Mouse (Mus musculus) frontal cortex, postnatal 10 days (tissue): ENCODE data around the gene Fam216a.
A peak's percentile ranks its signal among the peaks of the same experiment; 100 is the strongest.
"Not testable (repeated sequence)": the region's sequence is repeated elsewhere in the genome, so short reads cannot be mapped to it uniquely, and the experiment has no call there.

Source experiments
- DNase-seq, 2 experiments: peaks; one replicate each; pipeline ENCODE4 v3.0.0; 2022; ENCODE audit warnings: low spot score in 2 of 2, mixed read lengths in 1 of 2

Gene Fam216a

DNA sequence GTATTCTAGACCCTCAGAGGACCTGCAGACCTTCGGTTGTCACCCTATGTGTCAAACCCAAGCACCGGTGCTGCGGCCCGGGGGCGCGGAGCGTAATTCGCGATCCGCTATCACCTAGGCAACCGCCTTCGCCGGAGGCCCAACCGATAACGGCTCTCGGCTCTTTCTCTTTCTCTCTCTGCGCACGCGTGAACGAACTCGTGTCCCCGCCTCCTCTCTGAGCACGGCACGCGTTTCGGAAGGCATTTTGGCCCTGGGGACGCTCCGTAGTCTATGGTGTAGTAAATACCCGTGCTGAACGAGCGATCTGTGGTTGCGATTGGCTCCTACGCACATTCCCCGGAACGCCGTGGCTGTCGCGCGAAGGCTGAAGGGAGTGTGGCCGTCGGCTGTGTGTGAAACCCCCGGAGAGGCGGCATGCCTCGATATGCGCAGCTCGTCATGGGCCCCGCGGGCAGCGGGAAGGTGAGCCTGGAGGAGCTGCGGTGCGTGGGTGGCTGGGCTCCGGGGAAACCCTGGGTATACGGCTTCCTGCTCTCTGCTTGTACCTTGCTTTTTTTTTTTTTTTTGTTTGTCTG, at the start of gene Fam216a:
TSS of gene Fam216a (minus strand) at position 173 of the 578 bp plus-strand sequence.
- peak; percentile 98 to 99 for DNase-seq

DNA sequence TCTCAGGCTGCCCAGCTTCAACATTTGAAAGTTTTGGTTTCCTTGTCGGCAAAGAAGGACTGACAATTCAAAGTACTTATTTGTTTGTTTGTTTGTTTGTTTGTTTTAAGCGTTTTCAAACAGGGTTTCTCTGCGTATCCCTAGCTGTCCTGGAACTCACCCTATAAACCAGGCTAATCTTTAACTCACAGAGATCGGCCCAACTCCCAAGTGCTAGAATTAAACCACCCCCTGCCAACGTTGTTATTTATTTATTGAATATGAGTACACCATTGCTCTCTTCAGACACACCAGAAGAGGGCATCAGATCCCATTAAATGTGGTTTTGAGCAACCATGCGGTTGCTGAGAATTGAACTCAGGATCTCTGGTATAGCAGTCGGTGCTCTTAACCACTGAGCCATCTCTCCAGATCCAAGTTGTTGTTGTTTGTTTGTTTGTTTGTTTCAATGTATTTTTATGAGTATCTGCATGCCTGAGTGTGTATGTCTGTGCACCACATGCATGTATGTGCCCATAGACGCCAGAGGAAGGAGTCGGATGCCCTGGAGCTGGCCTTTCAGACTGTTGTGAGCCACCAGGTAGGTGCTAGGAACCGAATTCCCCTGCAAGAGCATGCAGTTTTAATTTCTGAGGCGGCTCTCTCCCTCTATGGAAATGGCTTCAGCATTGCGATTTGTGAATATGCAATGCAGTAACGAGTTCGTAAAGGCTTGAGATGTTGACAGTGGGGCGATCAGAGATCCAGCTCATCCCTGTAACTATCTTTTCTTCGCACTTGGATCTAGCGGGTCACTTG, 49.3 kb upstream of the Fam216a start, which contains the start of gene Anapc7:
TSS of gene Anapc7 (plus strand) at position 423 of the 798 bp plus-strand sequence.
- DNase-seq: peak in 1 of 2 experiments; percentile 25

DNA sequence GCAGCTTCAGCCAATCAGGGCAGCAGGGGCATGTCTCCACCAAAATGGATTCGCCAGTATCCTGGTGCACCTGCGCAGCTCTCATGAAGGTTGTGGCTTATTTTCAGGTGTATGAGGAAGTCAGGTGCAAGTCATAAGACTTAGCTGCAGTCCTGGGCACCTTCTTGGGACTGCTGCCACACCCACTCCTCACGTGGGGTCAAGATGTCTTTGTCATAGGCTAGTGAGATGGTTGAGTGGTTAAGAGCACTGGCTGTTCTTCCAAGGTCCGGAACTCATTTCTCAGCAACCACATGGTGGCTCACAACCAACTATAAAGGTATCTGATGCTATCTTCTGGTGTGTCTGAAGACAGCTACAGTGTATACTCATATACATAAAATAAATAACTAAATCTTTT, 48.5 kb upstream of the Fam216a start:
- not testable (repeated sequence) for DNase-seq

DNA sequence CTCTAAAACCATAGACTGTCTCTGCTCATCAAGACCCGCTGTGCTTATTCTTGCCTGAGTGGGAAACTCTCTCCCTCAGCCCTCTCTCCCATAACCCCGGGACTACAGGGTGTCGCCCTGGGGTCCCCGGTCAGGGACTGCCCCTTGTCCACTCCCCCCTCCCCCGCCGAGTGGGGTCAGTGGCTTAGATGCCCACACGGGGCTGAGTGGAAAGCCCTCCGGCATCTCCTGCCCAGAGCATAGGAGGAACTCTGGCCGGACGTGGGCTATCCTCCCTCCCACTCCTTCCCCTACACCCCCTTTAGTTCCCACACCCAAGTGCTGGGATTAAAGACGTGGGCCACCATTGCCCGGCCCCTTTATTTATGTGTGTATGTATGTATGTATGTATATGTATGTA, 43.3 kb upstream of the Fam216a start:
- no peak for DNase-seq

DNA sequence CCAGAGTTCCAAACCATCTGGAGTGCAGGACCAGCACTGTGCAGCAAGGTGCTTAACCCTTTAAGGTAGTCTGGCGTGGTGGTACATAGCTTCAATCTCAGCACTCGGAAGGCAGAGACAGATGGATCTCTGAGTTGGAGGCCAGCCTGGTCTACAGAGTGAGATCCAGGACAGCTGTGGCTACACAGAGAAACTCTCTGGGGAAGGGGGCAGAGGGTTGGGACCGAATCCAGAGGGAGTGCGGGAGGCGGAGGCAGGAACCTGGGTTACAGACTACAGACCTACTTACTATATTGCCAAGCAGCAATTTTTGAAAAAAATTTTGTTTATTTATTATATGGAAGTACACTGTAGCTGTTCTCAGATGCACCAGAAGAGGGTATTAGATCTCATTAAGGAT, 42.2 kb upstream of the Fam216a start:
- DNase-seq: no peak

DNA sequence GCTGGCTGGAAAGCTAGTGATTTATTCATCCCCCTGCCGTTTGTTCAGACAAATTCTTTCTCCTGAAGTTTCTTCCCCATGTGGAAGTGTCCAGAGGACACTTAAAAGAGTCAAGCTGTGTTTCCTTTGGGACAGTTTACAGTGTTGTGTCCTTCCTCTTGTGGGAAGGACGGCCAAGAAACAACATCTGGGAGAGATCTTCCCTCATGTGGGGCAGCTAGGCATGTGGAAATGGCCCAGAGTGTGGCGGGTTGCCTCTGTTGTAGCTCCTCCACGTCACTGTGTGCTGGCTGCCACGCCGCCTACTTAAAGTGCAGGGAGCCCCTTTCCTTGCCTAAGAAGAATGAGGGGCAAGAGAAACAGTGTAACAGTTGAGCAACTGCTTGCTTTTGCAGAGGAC, 40.7 kb upstream of the Fam216a start:
- DNase-seq: no peak

DNA sequence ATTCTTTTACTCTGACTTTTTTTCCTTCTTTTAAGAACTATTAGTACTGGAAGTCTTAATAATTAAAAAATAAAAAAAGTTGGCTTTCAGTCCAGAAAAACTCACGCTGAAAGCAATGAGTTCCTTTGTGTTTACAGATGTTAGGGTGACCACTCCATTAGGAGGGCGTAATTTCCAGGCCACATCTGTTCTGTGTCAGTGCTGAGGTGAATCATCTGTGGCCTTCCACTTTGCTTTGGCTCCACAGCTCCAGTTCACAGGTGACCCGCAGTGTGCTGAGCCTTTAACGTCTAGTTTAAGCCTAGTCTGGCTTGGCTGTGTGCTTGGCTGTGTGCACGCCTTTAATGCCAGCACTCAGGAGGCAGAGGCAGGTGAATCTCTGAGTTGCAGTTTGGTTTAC, 39.7 kb upstream of the Fam216a start:
- DNase-seq: no peak

DNA sequence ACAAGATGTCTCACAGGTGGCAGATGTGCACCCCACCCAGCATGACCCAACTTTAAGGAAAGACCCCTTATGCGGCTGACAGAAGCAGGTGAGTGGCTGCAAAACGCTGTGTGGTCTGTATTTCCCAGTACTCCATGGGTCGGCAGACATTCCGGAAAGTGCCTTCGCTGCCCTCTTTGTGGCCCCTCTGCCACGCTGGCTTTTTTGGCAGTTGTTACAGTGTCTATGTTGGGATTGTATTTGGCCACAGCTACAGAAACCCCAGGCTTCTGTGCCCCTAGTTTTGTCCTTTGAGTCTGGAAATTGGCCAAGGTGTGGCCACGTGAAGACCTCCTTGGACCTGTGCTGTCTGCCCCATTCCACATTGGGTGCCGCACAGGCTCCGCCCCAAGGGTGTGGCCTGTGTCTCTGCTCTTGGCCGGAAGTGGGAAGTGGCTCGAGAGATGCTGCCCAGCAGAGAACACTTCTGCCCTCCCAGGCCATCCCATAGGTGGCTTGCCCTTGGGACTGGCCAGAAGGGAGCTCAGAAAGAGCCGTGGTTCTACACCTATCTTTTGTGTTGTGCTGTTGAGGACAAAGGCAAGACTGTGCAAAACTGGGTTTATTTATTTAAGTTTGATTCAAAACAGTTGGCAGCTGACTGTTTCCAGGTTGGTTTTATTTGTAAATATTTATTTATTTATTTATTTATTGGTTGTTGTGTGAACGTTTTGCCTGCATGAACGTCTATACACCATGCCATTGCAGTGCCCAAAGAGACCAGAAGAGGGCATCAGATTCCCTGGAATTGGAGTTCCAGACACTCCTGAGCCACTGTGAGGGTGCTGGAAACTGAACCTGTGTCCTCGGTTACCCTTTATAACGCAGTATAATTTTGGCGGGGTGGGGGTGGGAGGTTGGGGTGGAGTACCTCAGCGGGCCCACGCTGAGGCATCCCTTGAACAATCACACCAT, 37.8 kb upstream of the Fam216a start:
- DNase-seq: no peak

DNA sequence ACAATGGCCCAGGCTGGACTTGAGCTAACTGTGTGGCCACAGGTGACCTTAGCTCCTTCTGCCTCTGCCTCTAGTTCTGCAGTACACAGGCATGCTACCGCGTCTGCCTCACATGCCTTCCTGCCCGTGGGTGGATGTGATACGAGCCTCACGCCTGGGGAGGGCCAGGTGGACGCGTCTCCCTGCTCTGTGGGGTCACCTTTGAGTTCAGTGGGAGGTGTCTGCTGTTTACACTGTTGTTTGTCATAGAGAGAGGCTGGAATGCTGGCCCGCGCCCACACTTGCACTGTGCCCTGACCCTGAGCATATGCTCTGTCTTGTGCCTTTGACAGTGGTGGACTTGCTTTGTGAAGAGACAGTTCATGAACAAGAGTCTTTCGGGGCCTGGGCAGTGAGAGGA, 33.4 kb upstream of the Fam216a start:
- DNase-seq: no peak

DNA sequence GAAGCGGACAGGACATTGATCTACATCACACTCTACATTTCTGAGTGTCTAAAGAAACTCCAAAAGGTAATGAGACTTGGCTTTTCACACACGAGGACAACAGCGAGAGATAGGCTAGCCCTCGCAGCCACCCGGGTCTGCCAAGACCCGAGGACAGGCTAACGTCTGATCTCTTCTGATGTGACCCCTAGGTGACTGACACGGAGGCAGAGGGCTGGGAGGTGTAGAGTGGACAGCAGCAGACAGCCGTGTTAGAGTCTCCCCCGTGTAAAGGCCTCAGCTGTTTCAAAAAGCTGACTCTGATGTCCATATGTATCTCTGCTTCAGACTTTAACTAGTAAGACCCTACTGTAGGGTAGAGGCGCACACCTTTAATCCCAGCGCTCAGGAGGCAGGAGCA, 31.2 kb upstream of the Fam216a start:
- no peak for DNase-seq

DNA sequence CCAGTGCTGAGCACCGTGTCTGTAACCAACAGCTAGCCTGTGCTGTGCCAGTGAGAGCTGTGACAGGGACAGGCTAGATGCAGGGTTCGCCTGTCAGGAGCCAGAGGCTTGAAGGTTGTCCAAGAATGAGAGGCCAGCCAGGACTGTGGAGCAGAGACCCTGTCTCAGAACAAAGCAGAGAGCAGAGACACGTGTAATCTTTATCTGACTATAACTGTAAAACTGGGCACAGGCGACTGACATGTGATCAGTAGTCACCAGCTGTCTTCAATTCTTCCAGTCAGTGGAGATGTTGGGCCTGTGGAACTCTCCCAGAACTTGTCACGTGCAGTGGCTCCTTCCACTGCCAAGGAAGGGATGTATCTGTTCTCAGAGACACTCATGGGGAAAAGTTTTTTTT, 30.6 kb upstream of the Fam216a start:
- no peak for DNase-seq

DNA sequence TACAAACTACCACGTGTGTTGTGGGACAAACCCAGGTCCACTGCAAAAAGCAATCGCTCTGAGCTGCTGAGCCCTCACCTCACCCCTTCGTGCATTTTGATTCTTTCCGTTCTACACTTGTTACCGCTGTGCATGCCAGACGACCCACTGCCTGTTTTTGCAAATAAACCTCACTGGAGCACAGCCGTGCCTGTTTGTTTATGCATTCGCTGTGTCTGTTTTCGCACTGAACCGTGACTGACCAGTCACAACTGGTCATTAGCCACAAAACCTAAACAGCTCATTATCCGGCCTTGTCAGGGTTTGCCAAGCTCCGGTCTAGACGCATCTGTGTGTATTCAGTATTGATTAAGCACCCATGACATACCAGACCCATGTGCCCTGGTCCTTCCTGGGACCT, 30.0 kb upstream of the Fam216a start:
- no peak for DNase-seq

DNA sequence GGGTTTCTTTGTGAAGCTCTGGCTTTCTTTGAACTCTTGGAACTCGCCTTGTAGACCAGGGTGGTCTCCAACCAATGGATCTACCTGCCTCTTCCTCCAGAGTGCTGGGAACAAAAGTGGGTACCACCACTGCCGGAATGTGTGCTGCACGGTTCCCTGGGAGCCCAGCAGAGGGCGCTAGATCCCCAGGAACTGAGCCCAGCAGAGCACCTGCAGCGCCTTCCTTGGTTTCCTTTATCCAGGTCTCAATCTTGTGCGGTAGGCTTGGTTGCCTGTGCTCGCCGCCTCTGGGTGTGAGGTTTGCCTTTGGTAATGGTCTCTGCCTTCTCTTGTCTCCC, 29.1 kb upstream of the Fam216a start:
- DNase-seq: peak in 1 of 2 experiments; percentile 60

DNA sequence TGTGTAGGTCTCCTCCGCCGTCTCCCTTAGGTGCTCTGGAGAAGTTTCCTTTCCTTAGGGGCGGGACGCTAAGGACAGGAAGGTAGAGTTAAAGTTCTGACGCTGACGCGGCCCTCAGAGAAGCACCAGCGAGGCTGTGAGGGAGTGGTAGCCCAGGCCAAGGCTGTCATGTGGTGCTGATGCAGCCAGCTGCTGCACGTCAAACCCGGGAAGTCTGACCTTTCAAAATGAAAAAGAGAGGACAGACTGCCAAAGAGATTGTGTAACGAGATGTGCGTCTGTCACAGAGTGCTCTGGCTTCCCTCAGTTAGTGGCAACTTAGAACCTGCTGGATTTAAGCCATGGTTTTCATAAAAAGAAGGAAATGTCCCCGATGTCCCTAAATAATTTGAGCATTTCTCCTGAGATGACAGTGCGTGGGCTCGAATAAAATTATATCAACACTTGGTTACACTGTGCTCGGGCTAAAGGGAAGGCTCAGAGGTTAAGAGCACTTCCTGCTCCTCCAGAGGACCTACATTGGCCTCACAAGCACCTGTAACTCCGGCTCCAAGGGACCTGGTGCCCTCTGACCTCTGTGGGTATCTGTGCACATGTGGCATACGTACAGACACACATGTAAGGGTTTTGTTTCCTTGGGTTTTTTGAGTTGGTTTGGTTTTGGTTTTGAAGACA, 28.6 kb upstream of the Fam216a start:
- DNase-seq: no peak

DNA sequence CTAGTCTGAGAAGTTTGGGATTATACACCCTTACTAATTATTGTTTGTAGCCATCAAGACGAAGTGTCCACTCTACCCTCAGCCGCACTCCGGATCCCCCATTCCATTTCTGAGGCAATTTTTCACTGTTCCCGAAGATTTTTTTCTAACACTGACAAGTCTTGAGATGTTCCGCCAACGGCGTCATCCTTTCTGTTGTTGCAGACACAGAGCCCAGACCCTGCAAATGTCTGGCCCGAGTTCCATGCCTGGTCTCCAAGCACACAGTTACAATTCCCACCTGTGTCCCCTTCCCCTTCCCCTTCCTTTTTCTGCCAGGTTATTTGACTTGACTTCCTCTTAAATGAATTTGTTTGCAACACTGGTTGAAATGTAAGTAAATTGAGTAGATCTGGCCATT, 27.7 kb upstream of the Fam216a start:
- no peak for DNase-seq

DNA sequence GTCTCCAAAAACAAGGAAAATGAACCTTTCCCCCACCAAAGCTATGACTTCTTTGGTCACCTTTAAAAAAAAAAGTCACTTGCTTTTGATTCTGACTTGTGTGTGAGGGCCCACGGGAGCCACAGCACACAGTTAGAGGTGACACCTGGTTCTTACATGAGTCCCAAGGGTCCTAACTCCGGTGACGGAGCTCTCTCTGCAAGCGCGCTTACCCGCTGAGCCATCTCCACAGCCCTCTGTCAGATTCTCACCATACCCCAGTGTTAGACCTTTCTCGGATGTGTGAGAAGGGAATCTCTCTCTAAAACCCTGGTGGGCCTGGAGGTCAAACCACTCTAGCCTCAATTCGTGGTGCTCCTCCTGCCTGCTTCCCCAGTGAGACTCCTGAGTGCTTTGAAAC, 25.3 kb upstream of the Fam216a start:
- no peak for DNase-seq

DNA sequence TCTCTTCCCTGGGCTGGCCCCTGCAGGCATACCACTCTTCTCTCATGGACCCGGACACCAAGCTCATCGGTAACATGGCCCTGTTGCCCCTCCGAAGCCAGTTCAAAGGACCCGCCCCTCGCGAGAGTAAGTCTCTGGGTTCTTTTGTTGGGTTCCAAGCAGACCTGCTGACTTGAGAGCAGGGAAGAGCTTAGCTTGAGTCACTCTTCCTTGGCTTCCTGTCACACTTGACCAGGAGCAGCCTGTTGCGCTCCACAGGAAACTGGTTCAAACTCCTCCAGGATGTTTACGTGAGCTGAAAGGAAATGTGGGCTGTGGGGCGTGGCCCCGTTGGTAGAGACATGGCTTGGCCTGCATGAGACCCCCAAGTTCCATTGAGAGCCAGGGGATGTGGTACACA, 24.6 kb upstream of the Fam216a start:
- no peak for DNase-seq

DNA sequence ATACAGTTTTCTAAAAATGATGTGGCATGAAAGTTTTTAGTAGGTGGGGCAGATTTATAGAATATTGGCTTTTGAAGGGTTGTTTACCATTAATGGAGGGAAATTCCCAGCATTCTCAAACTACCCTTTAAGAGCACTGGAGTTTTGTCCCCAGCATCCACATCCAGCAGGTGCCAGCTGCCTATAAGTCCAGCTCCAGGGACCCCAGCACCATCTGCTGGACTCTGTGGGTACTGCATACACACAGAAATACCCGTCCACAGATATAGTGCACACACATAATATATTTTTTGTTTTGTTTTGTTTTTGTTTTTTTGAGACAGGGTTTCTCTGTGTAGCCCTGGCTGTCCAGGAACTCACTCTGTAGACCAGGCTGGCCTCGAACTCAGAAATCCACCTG, 21.7 kb upstream of the Fam216a start:
- DNase-seq: peak in 1 of 2 experiments; percentile 66

DNA sequence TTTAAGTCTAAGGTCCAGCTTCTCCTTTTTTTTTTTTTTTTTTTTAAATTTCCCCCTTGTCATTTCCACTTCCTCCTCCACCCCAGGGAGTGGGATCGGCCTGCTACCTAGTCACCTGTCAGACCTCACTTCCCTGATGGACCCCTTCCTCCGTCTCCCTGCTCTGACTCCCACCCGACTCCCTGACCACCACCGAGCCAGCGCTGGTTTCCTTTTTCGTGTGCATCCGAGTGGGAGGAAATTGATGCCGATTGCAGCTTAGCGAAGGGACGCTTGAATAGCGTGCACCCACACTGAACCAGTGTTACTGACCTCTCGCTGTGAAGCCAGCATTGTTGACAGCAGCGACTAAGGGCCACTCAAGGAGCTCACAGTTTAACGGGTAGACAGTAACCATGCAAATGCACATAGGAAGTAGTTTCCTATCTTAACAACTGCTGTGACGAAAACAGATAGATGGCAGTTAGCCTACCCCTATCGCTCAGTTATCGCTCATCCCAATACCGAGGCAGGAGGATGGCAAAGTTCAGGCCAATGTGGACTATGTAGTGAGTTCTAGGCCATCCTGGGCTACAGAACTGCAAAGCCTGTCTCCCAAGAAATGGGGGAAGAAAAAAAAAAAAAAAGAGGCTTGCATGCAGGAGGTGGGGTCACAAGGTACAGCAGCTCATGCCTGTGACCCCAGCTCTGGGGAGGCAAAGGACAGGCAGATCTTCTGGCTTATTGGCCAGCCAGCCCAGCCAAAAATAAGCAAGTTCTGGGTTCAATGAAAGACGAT, 20.3 kb upstream of the Fam216a start:
- no peak for DNase-seq

DNA sequence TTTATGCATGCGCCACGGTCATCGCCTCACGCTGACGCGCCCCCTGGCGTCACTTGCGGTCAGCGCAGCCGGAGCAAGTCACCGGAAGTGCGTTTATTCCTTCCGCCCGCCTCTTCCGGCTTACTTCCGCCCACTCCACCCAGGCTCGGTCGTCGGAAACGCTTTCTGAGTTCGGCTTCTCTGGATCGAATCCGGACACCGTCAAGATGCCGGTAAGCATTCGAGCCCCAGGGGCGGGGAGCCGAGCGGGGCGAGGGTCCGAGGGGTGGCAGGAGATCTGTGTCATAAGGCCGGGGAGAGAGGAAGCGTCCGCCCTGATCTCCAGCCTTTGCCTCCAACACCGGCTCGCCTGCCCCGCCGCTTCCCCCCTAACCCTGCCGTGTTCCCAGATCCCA, 19.6 kb upstream of the Fam216a start, which contains the start of gene Arpc3:
TSS of gene Arpc3 (plus strand) at position 93 of the 395 bp plus-strand sequence.
- DNase-seq: peak; percentile 80 to 90

DNA sequence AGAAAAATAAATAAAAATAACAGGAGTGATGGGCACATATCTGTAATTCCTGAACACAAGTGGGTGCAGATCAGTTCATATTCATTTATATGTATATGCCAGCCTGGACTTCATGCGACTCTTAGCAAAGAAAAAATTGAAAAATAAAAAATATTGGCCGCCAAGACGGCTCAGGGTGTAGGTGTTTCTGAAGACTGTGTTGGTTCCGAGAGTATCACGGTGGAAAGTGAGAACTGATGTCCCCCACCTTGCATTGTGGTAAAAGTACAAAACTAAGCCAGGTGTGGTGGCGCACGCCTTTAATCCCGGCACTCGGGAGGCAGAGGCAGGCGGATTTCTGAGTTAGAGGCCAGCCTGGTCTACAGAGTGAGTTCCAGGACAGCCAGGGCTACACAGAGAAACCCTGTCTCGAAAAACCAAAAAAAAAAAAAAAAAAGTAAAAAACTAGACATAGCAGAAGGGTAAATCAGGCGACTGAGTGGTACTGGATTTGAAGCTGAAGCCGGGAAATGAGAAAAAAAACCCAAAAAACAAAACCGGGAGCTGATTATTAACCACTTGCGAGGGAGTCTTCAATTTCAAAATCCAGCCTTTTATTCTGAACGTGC, 19.1 kb upstream of the Fam216a start:
- DNase-seq: no peak
